21 mouse cellular contexts compared by ENCODE assay signal in genomic region chr19:56199401-56200150, GRCm38 (mm10).
A peak's percentile ranks its signal among the peaks of the same experiment; 100 is the strongest.
DNase-seq lines count a peak whose midpoint lies in the region; ATAC-seq and TF ChIP-seq lines count a peak whose summit lies in the region.
"Had no signal": no experiment of that assay in that cellular context is flagged by ENCODE, and none has a peak within 500 bp of the region (broad histone marks: within the 10 kb centered on the region; RNA-seq: fewer than 3 reads in every experiment).

No protein-coding gene starts in this region.

- DNase-seq in heart, adult 11 months: peak; percentile 80
- no peak for DNase-seq in heart, adult 2 months
- DNase-seq in lung, embryonic 14.5 days: peak; percentile 44
- no peak for DNase-seq in lung, postnatal 10 days
- DNase-seq in retina, embryonic 14.5 days (ENCODE audit: low spot score): peak; percentile 37
- no peak for DNase-seq in kidney, postnatal 4 days
- no peak for DNase-seq in right cerebral cortex, postnatal 25 days
- DNase-seq: cerebellum, adult 2 months; kidney, adult 8-10 months; kidney, postnatal 25 days; layer of hippocampus, adult 9-11 months; left cerebral cortex, postnatal 4 days; right cerebral cortex, postnatal 14 days; thymus, adult 18-20 months had no signal

- WGBS in heart, adult 2 months: 54% methylated on average over 14 of the region's 14 CpGs
- WGBS in lung, embryonic 14.5 days: 50% methylated on average over 14 of the region's 14 CpGs
- WGBS in embryonic facial prominence, embryonic 12.5 days: 23% methylated on average over 14 of the region's 14 CpGs

- intact Hi-C loops in heart, adult 2 months (cut with DNase I): loop anchor here (5.0 kb wide), 1 partner anchor 862 kb away; no protein-coding TSS in a partner anchor

- no peak for TF ChIP-seq CTCF in heart, adult 2 months (IDR thresholded peaks at IDR 0.05)
- TF ChIP-seq CTCF in lung, embryonic 14.5 days (IDR thresholded peaks at IDR 0.05; ENCODE audit: low read depth): no peak

- no peak for ATAC-seq in lung, embryonic 14.5 days (ENCODE audit: insufficient read depth)
- no peak for ATAC-seq in embryonic facial prominence, embryonic 12.5 days (ENCODE audit: insufficient number of reproducible peaks, insufficient read depth, low FRiP score, low TSS enrichment)
- ATAC-seq: midbrain, embryonic 15.5 days had no signal

- no peak overlapping the region for H3K9ac ChIP-seq in heart, adult 2 months (ENCODE audit: low read depth, low read length)
- no peak overlapping the region for H3K9ac ChIP-seq in lung, embryonic 14.5 days
- H3K9ac ChIP-seq in embryonic facial prominence, embryonic 12.5 days: no peak overlapping the region
- H3K9ac ChIP-seq: liver, embryonic 14.5 days; midbrain, embryonic 15.5 days; stomach, embryonic 15.5 days had no signal

- TF ChIP-seq POLR2A in heart, adult 2 months (IDR thresholded peaks at IDR 0.05; ENCODE audit: insufficient read depth, low read depth, low read length): no peak

- no peak overlapping the region for H3K27ac ChIP-seq in heart, adult 2 months
- H3K27ac ChIP-seq in lung, embryonic 14.5 days (ENCODE audit: low read depth): no peak overlapping the region
- peak overlapping the region; percentile 36; the same call in 1 of the 2 replicates for H3K27ac ChIP-seq in embryonic facial prominence, embryonic 12.5 days
- H3K27ac ChIP-seq: left cerebral cortex, adult 2 months; liver, embryonic 14.5 days; midbrain, embryonic 15.5 days; stomach, embryonic 15.5 days had no signal

- H3K79me2 ChIP-seq in heart, adult 2 months (replicated peaks; ENCODE audit: control insufficient read depth, insufficient read depth, low read length): no peaks in the 10 kb centered on the region

- no peaks in the 10 kb centered on the region for H3K36me3 ChIP-seq in heart, adult 2 months (ENCODE audit: control insufficient read depth, insufficient read depth, low read length)
- no peaks in the 10 kb centered on the region for H3K36me3 ChIP-seq in lung, embryonic 14.5 days (ENCODE audit: insufficient read depth)
- no peaks in the 10 kb centered on the region for H3K36me3 ChIP-seq in embryonic facial prominence, embryonic 12.5 days
- H3K36me3 ChIP-seq: G1E; midbrain, embryonic 15.5 days; stomach, embryonic 15.5 days had no signal

- no peak for TF ChIP-seq EP300 in heart, adult 2 months (IDR thresholded peaks at IDR 0.05; ENCODE audit: insufficient read depth, low read depth, low read length)

- no peak overlapping the region for H3K4me3 ChIP-seq in heart, adult 2 months
- H3K4me3 ChIP-seq in lung, embryonic 14.5 days (ENCODE audit: low read depth, low read length): no peak overlapping the region
- H3K4me3 ChIP-seq in embryonic facial prominence, embryonic 12.5 days: no peak overlapping the region
- H3K4me3 ChIP-seq: left cerebral cortex, adult 2 months; midbrain, embryonic 15.5 days; myocyte; stomach, embryonic 15.5 days had no signal

- H3K4me1 ChIP-seq in heart, adult 2 months (ENCODE audit: control insufficient read depth, insufficient read depth, low read length): no peaks in the 10 kb centered on the region; the same call in 1 of the 2 replicates
- no peaks in the 10 kb centered on the region for H3K4me1 ChIP-seq in lung, embryonic 14.5 days (ENCODE audit: insufficient read depth)
- H3K4me1 ChIP-seq in embryonic facial prominence, embryonic 12.5 days: peaks cover 16% of the 10 kb centered on the region
- H3K4me1 ChIP-seq: stomach, embryonic 15.5 days had no signal

- no peaks in the 10 kb centered on the region for H3K9me3 ChIP-seq in lung, embryonic 14.5 days (ENCODE audit: low read depth, low read length)
- H3K9me3 ChIP-seq in embryonic facial prominence, embryonic 12.5 days: no peaks in the 10 kb centered on the region
- H3K9me3 ChIP-seq: G1E; midbrain, embryonic 15.5 days; stomach, embryonic 15.5 days had no signal

- H3K27me3 ChIP-seq in heart, adult 2 months (ENCODE audit: control insufficient read depth, insufficient read depth, low read length): no peaks in the 10 kb centered on the region
- H3K27me3 ChIP-seq in lung, embryonic 14.5 days (ENCODE audit: insufficient read depth, low read length): no peaks in the 10 kb centered on the region
- 0 out of 2 replicates have a peak, but pooled peaks cover 13% of the 10 kb centered on the region for H3K27me3 ChIP-seq in embryonic facial prominence, embryonic 12.5 days
- H3K27me3 ChIP-seq: midbrain, embryonic 15.5 days; stomach, embryonic 15.5 days had no signal

- H3K4me2 ChIP-seq in lung, embryonic 14.5 days: no peak overlapping the region
- H3K4me2 ChIP-seq in embryonic facial prominence, embryonic 12.5 days (replicated peaks): no peak overlapping the region
- H3K4me2 ChIP-seq: midbrain, embryonic 15.5 days; stomach, embryonic 15.5 days had no signal

Comparison
In these comparisons a context has a peak if more than half of its experiments do, and no peak if none do; other contexts are left out.
1. DNase-seq: peak in heart, adult 11 months (single experiment), lung, embryonic 14.5 days (single experiment) and retina, embryonic 14.5 days (single experiment); none in heart, adult 2 months (0 of 2), lung, postnatal 10 days (single experiment), kidney, postnatal 4 days (0 of 2) and right cerebral cortex, postnatal 25 days (single experiment).